Mouse (Mus musculus): ENCODE results near the gene Dscaml1.
"Not testable (repeated sequence)": the region's sequence is repeated elsewhere in the genome, so short reads cannot be mapped to it uniquely, and the experiment has no call there.

Gene Dscaml1

GRCm38 (mm10) chr9:45768421-45768820, 342.0 kb downstream of the Dscaml1 start:
- no peak for DNase-seq (ENCODE audit: low read depth, low spot score)

- DNase-seq (ENCODE audit: low read depth, low spot score), result no peak
Observed at GRCm38 (mm10) chr9:45769596-45769995, 343.2 kb downstream of the Dscaml1 start.

- DNase-seq (ENCODE audit: low read depth, low spot score), result no peak
Observed at GRCm38 (mm10) chr9:45774088-45774487, 347.7 kb downstream of the Dscaml1 start.

- DNase-seq (ENCODE audit: low read depth, low spot score), result not testable (repeated sequence)
Observed at GRCm38 (mm10) chr9:45776176-45776575, 349.7 kb downstream of the Dscaml1 start.

- DNase-seq (ENCODE audit: low read depth, low spot score), result no peak
Observed at GRCm38 (mm10) chr9:45779201-45779600, 352.8 kb downstream of the Dscaml1 start.

GRCm38 (mm10) chr9:45783249-45784069, 357.0 kb downstream of the Dscaml1 start:
- no peak for DNase-seq (ENCODE audit: low read depth, low spot score)

- no peak for DNase-seq (ENCODE audit: low read depth, low spot score)
Observed at GRCm38 (mm10) chr9:45787071-45787470, 360.6 kb downstream of the Dscaml1 start.

- no peak for DNase-seq (ENCODE audit: low read depth, low spot score)
Observed at GRCm38 (mm10) chr9:45787547-45787946, 361.1 kb downstream of the Dscaml1 start.

- no peak for DNase-seq (ENCODE audit: low read depth, low spot score)
Observed at GRCm38 (mm10) chr9:45788405-45788804, 362.0 kb downstream of the Dscaml1 start.

- DNase-seq (ENCODE audit: low read depth, low spot score), result no peak
Observed at GRCm38 (mm10) chr9:45791456-45792142, 365.2 kb downstream of the Dscaml1 start.

GRCm38 (mm10) chr9:45792235-45792634, 365.8 kb downstream of the Dscaml1 start:
- no peak for DNase-seq (ENCODE audit: low read depth, low spot score)

- DNase-seq (ENCODE audit: low read depth, low spot score), result no peak
Observed at GRCm38 (mm10) chr9:45793697-45794096, 367.3 kb downstream of the Dscaml1 start.

GRCm38 (mm10) chr9:45795722-45796121, 369.3 kb downstream of the Dscaml1 start:
- DNase-seq (ENCODE audit: low read depth, low spot score), result peak; percentile 69

GRCm38 (mm10) chr9:45797271-45797670, 370.8 kb downstream of the Dscaml1 start:
- no peak for DNase-seq (ENCODE audit: low read depth, low spot score)

- DNase-seq (ENCODE audit: low read depth, low spot score), result peak; percentile 24
Observed at GRCm38 (mm10) chr9:45798467-45799164, 372.2 kb downstream of the Dscaml1 start.

- no peak for DNase-seq (ENCODE audit: low read depth, low spot score)
Observed at GRCm38 (mm10) chr9:45799402-45799801, 373.0 kb downstream of the Dscaml1 start.
